Mouse (Mus musculus) cerebellum, adult 2 months (tissue): ENCODE measurements around the gene Mrpl39.

Experiments
- CTCF ChIP-seq: fragments of 200-500 bp; IDR thresholded peaks from 2 replicates; pipeline ENCODE4 v1.5.1; 2011; ENCODE audit warnings: low read depth, mild to moderate bottlenecking, control low read depth, low read length, moderate library complexity, borderline replicate concordance; ENCODE audit not compliant: insufficient read depth
- POLR2A ChIP-seq: fragments of 200-500 bp; IDR thresholded peaks from 2 replicates; pipeline ENCODE4 v1.6.1; 2011; ENCODE audit warnings: low read length, control low read depth, borderline replicate concordance; ENCODE audit not compliant: insufficient read depth

GRCm38 (mm10) chr16:84716197-84716596, 19.3 kb downstream of the Mrpl39 start:
- TF ChIP-seq CTCF (no peak), POLR2A (no peak)
